Mouse (Mus musculus) brain, embryonic 14.5 days (tissue): ENCODE data around the gene Cdc25b. TPM values are rescaled to one million over a fixed set of nuclear protein-coding genes. Genes with fewer than 3 reads are reported as not detected.

Source experiments
- DNase-seq: peaks from one replicate; pipeline ENCODE4 v3.0.0-alpha.2; 2011; ENCODE audit warnings: low read depth
- CTCF ChIP-seq: fragments of 200-500 bp; IDR thresholded peaks from 2 replicates; pipeline ENCODE4 v1.5.1; 2012; ENCODE audit warnings: inconsistent platforms, mild to moderate bottlenecking, moderate library complexity, borderline replicate concordance; ENCODE audit not compliant: insufficient read depth, insufficient read length; ENCODE audit errors: extremely low read depth
- POLR2A ChIP-seq: fragments of 200-500 bp; IDR thresholded peaks from 2 replicates; pipeline ENCODE4 v1.6.1; 2012; ENCODE audit warnings: mild to moderate bottlenecking, inconsistent platforms, borderline replicate concordance; ENCODE audit not compliant: poor library complexity, insufficient read depth, insufficient read length, severe bottlenecking; ENCODE audit errors: extremely low read depth
- polyA plus RNA-seq: library from polyadenylated mRNA; depleted of rRNA; stranded (reverse); fragments of >200 nt; gene quantifications from 2 replicates; pipeline ENCODE4 v1.2.3, GENCODE M21; 2012

Cdc25b gene
- polyA plus RNA-seq, 1 experiment, result 41.4 TPM

DNA sequence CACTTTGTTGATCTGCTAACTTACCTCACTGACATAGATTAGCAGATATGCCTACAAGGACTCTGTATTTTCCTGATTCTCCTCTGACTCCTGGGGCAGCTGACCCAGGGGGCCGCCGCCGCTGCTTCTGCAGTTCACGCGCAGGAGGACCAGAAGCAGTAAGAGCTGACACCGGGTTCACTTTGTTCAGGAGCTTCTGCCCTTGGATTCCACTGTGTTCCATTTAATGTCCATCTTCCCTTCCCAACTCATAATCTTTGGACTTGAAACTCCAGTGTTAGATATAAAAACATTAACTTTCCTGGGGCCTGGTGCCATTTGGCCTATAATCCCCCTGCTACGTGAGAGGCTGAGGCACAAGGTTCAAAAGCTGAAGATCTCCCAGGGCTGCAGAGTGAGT is 22.8 kb upstream of the Cdc25b start:
- DNase-seq, result no peak

GRCm38 (mm10) chr2:131166172-131166571 is 20.6 kb upstream of the Cdc25b start:
- no peak for DNase-seq
- no peak for TF ChIP-seq CTCF
- no peak for TF ChIP-seq POLR2A

More for the DNA sequence above, 22.8 kb upstream of the Cdc25b start:
- TF ChIP-seq CTCF (no peak), POLR2A (no peak)

- no peak for TF ChIP-seq CTCF
- no peak for DNase-seq
Observed at GRCm38 (mm10) chr2:131167984-131168383, 18.8 kb upstream of the Cdc25b start.

DNA sequence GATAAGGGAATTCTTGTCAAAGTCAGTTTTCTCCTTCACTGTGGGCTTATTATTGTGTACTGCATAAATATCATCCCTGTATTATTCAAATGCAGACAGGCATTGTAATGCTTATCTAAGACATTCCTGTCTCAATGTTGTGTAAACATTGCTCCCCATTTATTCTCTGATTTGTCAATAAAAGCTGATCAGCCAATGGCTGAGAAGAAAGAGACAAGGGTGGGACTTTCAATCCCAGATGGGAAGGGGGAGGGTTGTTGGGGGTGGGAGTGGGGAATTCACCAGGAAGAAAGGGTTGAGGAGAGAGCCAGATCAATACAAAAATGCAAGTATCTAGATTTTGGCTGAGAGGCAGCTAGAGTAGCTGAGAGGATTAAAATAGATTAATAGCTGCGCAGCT is 17.8 kb upstream of the Cdc25b start:
- peak; percentile 30 for DNase-seq
- TF ChIP-seq CTCF (no peak), POLR2A (no peak)

GRCm38 (mm10) chr2:131170936-131171335 is 15.8 kb upstream of the Cdc25b start:
- DNase-seq, result no peak
- TF ChIP-seq CTCF (no peak), POLR2A (no peak)

DNA sequence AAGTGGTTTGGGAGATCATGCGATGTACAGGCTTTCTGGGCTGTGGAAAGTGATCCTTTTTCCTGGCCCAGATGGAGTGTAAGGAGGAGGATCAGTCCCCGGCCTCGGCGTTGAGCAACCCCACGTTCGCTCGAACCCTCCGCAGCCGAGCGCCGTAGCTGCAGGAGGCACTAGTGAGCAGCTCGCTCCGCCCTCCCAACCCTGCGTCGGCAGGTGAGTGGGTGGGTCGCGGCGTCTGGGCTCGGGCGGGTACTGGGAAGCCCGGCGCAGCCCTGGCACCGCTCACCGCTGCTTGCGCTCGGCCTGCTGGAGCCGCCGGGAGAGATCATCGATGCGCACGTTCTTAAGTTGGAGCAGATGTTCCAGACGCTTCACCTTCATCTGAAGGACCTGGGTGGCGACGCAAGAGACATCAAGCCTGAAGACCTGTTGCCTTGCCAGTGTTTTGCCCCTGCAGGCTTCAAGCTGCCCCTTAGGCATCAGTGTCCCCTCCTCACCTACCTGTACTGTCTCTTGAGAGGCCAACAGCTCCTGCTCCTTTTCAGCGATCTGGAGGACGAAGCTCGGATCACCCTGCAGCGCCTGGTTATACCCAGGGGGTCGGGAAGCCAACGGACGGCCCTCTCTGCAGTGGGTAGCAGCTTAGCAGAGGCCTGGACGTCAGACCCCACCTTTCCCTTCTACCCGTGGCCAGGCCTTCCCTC is 15.2 kb upstream of the Cdc25b start:
- DNase-seq, result no peak

DNA sequence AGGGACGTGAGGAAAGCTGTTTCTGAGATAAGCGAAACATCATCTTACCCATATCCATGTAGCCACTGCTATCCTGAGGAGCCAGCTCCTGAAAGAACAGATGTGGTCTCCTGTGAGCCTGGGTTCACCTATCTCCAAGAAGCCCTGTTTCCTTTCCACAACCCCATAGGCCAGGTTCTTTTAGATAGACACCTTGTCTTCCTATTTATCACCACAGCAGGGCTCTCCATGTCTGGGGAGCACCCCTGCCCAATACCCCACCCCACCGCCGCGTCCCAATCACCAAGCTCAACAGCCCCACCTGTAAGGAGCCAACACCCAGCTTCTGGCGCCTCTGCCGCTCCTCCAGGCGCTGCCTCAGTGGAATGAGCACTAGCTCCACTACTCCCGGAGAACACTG is 14.4 kb upstream of the Cdc25b start:
- DNase-seq, result no peak
- TF ChIP-seq CTCF, result no peak
- TF ChIP-seq POLR2A, result no peak

More for the DNA sequence above, 15.2 kb upstream of the Cdc25b start:
- TF ChIP-seq POLR2A (no peak), CTCF (0 out of 2 replicates have a peak, but pooled peaks have one; percentile 2)

DNA sequence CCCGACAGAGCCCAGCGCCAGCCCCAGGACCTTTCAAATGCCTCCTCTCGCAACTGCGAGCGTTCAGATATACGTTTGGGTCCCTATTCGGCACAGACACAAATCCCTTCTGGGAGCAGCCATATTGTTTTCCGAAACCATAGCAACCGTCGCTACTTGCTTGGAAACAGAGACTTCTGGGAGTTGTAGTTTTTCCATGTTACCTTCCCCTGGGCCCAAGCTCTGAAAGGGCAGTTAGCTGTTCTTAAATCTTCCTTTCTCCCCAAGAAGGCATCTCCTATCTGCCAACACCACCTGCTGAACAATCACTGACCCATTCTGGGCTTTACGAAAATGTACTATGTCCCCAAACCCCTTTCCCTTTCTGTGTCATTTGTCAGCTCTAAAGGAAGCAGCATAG is 12.0 kb upstream of the Cdc25b start:
- DNase-seq, result peak; percentile 95
- TF ChIP-seq CTCF, result no peak
- no peak for TF ChIP-seq POLR2A

DNA sequence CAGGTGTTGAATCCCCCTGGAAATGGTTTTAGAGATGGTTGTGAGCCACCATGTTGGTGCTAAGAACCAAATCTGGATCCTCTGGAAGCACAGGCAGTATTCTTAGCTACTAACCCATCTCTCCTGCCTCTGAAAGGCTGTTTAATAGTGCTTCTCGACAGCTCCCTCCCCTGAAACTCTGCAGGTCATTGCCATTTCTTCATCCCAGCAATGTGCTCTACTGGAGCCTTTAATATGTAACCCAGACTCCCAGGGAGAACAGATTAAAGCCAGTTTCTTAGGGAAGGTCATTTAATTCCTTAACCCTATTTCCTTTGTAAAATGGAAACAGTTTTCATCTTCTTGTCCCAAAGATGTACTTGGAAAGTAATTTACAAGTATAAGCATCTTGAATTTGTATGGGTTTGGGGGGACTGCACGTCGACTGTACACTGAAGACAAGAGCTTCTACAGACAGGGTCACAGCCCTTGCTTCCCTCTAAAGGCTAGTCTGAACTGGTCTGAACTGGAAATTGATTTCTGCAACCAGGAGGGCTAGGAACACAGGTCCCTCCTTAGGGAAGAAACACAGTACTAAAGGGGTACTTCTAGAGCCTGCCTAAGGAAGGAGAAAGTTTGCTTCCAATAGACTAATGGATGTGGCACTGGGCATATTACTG is 11.3 kb upstream of the Cdc25b start:
- no peak for TF ChIP-seq POLR2A
- no peak for TF ChIP-seq CTCF
- DNase-seq, result no peak

- no peak for DNase-seq
- TF ChIP-seq CTCF (no peak), POLR2A (no peak)
Observed at GRCm38 (mm10) chr2:131175945-131176309, 10.8 kb upstream of the Cdc25b start.

DNA sequence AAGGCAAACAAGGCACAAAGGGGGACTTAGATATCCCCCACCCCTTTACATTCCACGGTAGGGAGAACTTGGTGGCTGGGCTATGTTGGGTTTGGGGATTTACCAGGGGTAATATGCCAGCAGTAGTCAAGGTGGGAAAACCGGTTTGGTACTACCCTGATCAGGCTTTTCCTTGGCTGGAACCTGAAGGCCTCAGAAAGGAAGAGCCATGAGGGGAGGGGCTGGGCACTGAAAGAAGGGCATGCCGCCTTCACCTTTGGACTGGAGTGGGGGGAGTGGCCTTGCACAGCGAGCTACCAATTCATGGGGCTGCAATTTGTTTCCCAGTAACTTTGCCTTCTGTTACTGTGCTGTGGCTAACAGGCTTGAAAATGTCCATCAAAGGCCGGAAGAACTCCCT is 10.3 kb upstream of the Cdc25b start:
- no peak for DNase-seq
- TF ChIP-seq POLR2A (no peak), CTCF (no peak)

DNA sequence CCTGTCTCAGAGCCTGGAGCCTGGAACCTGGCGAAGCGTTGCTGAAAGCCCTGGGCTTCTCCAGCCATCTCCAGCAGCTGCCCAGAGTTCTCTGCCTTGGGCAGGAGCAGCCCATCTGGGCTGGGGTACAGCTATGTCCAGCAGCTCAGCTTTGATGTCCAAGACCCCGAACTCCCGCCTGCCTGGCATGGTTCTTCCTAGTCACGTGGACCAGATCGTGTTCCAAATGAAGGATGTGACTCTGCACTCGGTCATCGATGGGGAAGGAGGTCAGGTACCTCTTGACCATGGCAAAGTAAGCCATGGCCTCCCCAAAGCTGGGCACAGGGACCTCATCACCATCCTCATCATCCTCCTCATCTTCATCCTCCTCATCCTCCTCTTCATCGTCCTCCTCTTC is 8.8 kb upstream of the Cdc25b start:
- DNase-seq, result no peak
- TF ChIP-seq POLR2A, result no peak
